8 mouse cellular contexts compared by ENCODE assay signal in genomic region chr15:83464083-83464904, GRCm38 (mm10). TPM values are rescaled to one million over a fixed set of nuclear protein-coding genes. Genes with fewer than 3 reads are reported as not detected.
DNase-seq lines count a peak whose midpoint lies in the region; ATAC-seq and TF ChIP-seq lines count a peak whose summit lies in the region.

TSS of gene Pacsin2 (minus strand) at chr15:83464606.

- peak within 1 kb of the TSS; percentile 92 for H3K9ac ChIP-seq in CH12.LX (ENCODE audit: insufficient read depth, low read depth)
- peak within 1 kb of the TSS; percentile 80 for H3K9ac ChIP-seq in forebrain, embryonic 12.5 days
- H3K9ac ChIP-seq in heart, postnatal 0 days (replicated peaks; ENCODE audit: low read depth, low read length) = peak within 1 kb of the TSS; percentile 81
- peak within 1 kb of the TSS; percentile 79 for H3K9ac ChIP-seq in liver, embryonic 16.5 days (ENCODE audit: low read depth, low read length)
- peak within 1 kb of the TSS; percentile 80 for H3K9ac ChIP-seq in neural tube, embryonic 13.5 days

- peaks cover 6 to 46% of the 10 kb centered on the region in 2 experiments for H3K4me1 ChIP-seq in CH12.LX (ENCODE audit: control insufficient read depth in 1 of 2, insufficient read depth in 2 of 2)
- H3K4me1 ChIP-seq in forebrain, embryonic 12.5 days = peaks cover 10% of the 10 kb centered on the region
- H3K4me1 ChIP-seq in heart, postnatal 0 days (ENCODE audit: control insufficient read depth, insufficient read depth) = peaks cover 16% of the 10 kb centered on the region
- H3K4me1 ChIP-seq in liver, embryonic 16.5 days (ENCODE audit: control insufficient read depth, low read depth, low read length) = peaks cover 26% of the 10 kb centered on the region
- H3K4me1 ChIP-seq in neural tube, embryonic 13.5 days (replicated peaks) = peaks cover 17% of the 10 kb centered on the region
- peaks cover 8% of the 10 kb centered on the region for H3K4me1 ChIP-seq in testis, adult 2 months (ENCODE audit: control insufficient read depth, insufficient read depth, low read length)

- TF ChIP-seq CTCF in CH12.LX (conservative IDR thresholded peaks at IDR 0.05 in 1 of 2, IDR thresholded peaks at IDR 0.05 in 1 of 2; ENCODE audit: low read depth in 2 of 2, low read length in 2 of 2) = no peak
- no peak for TF ChIP-seq CTCF in heart, postnatal 0 days (IDR thresholded peaks at IDR 0.05; ENCODE audit: low read depth)
- no peak for TF ChIP-seq CTCF in testis, adult 2 months (IDR thresholded peaks at IDR 0.05; ENCODE audit: control insufficient read depth, insufficient read depth, insufficient replicate concordance, low read depth, low read length)

- peak within 1 kb of the TSS; percentile 81 to 91 (median 88) for H3K4me3 ChIP-seq in CH12.LX (replicated peaks in 1 of 3; ENCODE audit: low read depth in 2 of 3, low read length in 2 of 3, poor library complexity in 1 of 3)
- peak within 1 kb of the TSS; percentile 81 for H3K4me3 ChIP-seq in forebrain, embryonic 12.5 days (replicated peaks)
- peak within 1 kb of the TSS; percentile 79 for H3K4me3 ChIP-seq in heart, postnatal 0 days (ENCODE audit: low read depth, low read length)
- peak within 1 kb of the TSS; percentile 77 for H3K4me3 ChIP-seq in liver, embryonic 16.5 days (ENCODE audit: low read depth, low read length)
- H3K4me3 ChIP-seq in neural tube, embryonic 13.5 days = peak within 1 kb of the TSS; percentile 73
- H3K4me3 ChIP-seq in testis, adult 2 months (ENCODE audit: control insufficient read depth, low read depth, low read length) = peak within 1 kb of the TSS; percentile 92

- H3K27me3 ChIP-seq in CH12.LX (replicated peaks) = no peaks in the 10 kb centered on the region
- no peaks in the 10 kb centered on the region for H3K27me3 ChIP-seq in forebrain, embryonic 12.5 days
- no peaks in the 10 kb centered on the region for H3K27me3 ChIP-seq in heart, postnatal 0 days (ENCODE audit: control insufficient read depth, insufficient read depth, low read length)
- no peaks in the 10 kb centered on the region for H3K27me3 ChIP-seq in liver, embryonic 16.5 days (ENCODE audit: control insufficient read depth, insufficient read depth, low read depth, low read length)
- no peaks in the 10 kb centered on the region for H3K27me3 ChIP-seq in neural tube, embryonic 13.5 days
- no peaks in the 10 kb centered on the region for H3K27me3 ChIP-seq in testis, adult 2 months (ENCODE audit: control insufficient read depth, insufficient read depth, low read length)

- 0 out of 2 replicates have a peak within 1 kb of the TSS, but pooled peaks have one; percentile 19 for H3K27ac ChIP-seq in CH12.LX (ENCODE audit: insufficient read depth, low read depth)
- H3K27ac ChIP-seq in forebrain, embryonic 12.5 days = peak within 1 kb of the TSS; percentile 46
- H3K27ac ChIP-seq in heart, postnatal 0 days (ENCODE audit: low read depth) = peak within 1 kb of the TSS; percentile 92
- peak within 1 kb of the TSS; percentile 81 for H3K27ac ChIP-seq in liver, embryonic 16.5 days (ENCODE audit: low read length)
- peak within 1 kb of the TSS; percentile 59 for H3K27ac ChIP-seq in neural tube, embryonic 13.5 days (replicated peaks)
- H3K27ac ChIP-seq in testis, adult 2 months (ENCODE audit: control insufficient read depth, insufficient read depth, low read depth, low read length) = peak within 1 kb of the TSS; percentile 89

- no peak for TF ChIP-seq EP300 in CH12.LX (IDR thresholded peaks at IDR 0.05; ENCODE audit: low read length)
- no peak for TF ChIP-seq EP300 in heart, postnatal 0 days (IDR thresholded peaks at IDR 0.05; ENCODE audit: low read depth)

- in situ Hi-C loops in CH12.LX (cut with MboI; ENCODE audit: low pct_ligation_motif_present, low pct_unique_long_range_greater_than_20kb, low sequenced_read_pairs) = no loop called here

- H3K4me2 ChIP-seq in CH12.LX (ENCODE audit: insufficient read depth, low read depth, poor library complexity, severe bottlenecking) = peak within 1 kb of the TSS; percentile 98
- H3K4me2 ChIP-seq in forebrain, embryonic 12.5 days = peak within 1 kb of the TSS; percentile 89
- H3K4me2 ChIP-seq in heart, postnatal 0 days (ENCODE audit: low read depth, low read length) = peak within 1 kb of the TSS; percentile 85
- H3K4me2 ChIP-seq in liver, embryonic 16.5 days (ENCODE audit: low read depth, low read length) = peak within 1 kb of the TSS; percentile 97
- peak within 1 kb of the TSS; percentile 86 for H3K4me2 ChIP-seq in neural tube, embryonic 13.5 days

- peaks cover 15% of the 10 kb centered on the region for H3K79me2 ChIP-seq in CH12.LX (replicated peaks; ENCODE audit: control insufficient read depth, extremely low read depth, insufficient read depth, poor library complexity, severe bottlenecking)

- ATAC-seq in forebrain, embryonic 12.5 days (ENCODE audit: low FRiP score) = peak; percentile 99
- peak; percentile 98 for ATAC-seq in heart, postnatal 0 days (ENCODE audit: insufficient read depth, low read depth)
- ATAC-seq in liver, embryonic 16.5 days (ENCODE audit: low read depth) = peak; percentile 99
- ATAC-seq in neural tube, embryonic 13.5 days (ENCODE audit: low read depth) = peak; percentile 98

- no peak for TF ChIP-seq RAD21 in CH12.LX (IDR thresholded peaks at IDR 0.05; ENCODE audit: low read depth, low read length)

- peak; percentile 98 for DNase-seq in CH12.LX (ENCODE audit: extremely low read depth)
- peak; percentile 98 for DNase-seq in c-Kit-positive CD71-positive TER-119-negative erythroid progenitor cells, embryonic 14.5 days (ENCODE audit: low read depth)
- peak; percentile 99 for DNase-seq in heart, postnatal 0 days (ENCODE audit: low spot score)
- DNase-seq in kidney, postnatal 4 days = peak; percentile 98 to 100

- under 1% methylated on average over 79 of the region's 88 CpGs for WGBS in forebrain, embryonic 12.5 days
- WGBS in heart, postnatal 0 days = under 1% methylated on average over 68 of the region's 88 CpGs
- under 1% methylated on average over 67 of the region's 88 CpGs for WGBS in liver, embryonic 16.5 days (ENCODE audit: insufficient replicate concordance)
- WGBS in neural tube, embryonic 13.5 days = under 1% methylated on average over 87 of the region's 88 CpGs

- no peaks in the 10 kb centered on the region for H3K9me3 ChIP-seq in CH12.LX (replicated peaks; ENCODE audit: low read length)
- H3K9me3 ChIP-seq in forebrain, embryonic 12.5 days = no peaks in the 10 kb centered on the region
- no peaks in the 10 kb centered on the region for H3K9me3 ChIP-seq in heart, postnatal 0 days (replicated peaks; ENCODE audit: control insufficient read depth, low read length)
- H3K9me3 ChIP-seq in liver, embryonic 16.5 days (replicated peaks; ENCODE audit: control insufficient read depth, low read length) = no peaks in the 10 kb centered on the region
- H3K9me3 ChIP-seq in neural tube, embryonic 13.5 days = no peaks in the 10 kb centered on the region

- dilution Hi-C loops in CH12.LX (cut with MboI; ENCODE audit: extremely low pct_ligation_motif_present, extremely low pct_unique_long_range_greater_than_20kb, low sequenced_read_pairs) = no loop called here

- TF ChIP-seq POLR2A in CH12.LX (IDR thresholded peaks at IDR 0.05; ENCODE audit: low read depth, low read length) = peak; percentile 84
- TF ChIP-seq POLR2A in testis, adult 2 months (IDR thresholded peaks at IDR 0.05; ENCODE audit: control insufficient read depth, low read depth, low read length) = peak; percentile 61

- H3K36me3 ChIP-seq in CH12.LX (replicated peaks in 1 of 2; ENCODE audit: control insufficient read depth in 1 of 2, insufficient read depth in 1 of 2, low read length in 1 of 2) = peaks cover 0 to 13% of the 10 kb centered on the region in 2 experiments
- no peaks in the 10 kb centered on the region for H3K36me3 ChIP-seq in forebrain, embryonic 12.5 days (replicated peaks)
- H3K36me3 ChIP-seq in heart, postnatal 0 days (replicated peaks; ENCODE audit: control insufficient read depth, insufficient read depth, low read length) = no peaks in the 10 kb centered on the region
- no peaks in the 10 kb centered on the region for H3K36me3 ChIP-seq in liver, embryonic 16.5 days (ENCODE audit: control insufficient read depth, insufficient read depth)
- H3K36me3 ChIP-seq in neural tube, embryonic 13.5 days = no peaks in the 10 kb centered on the region
- H3K36me3 ChIP-seq in testis, adult 2 months (ENCODE audit: control insufficient read depth, insufficient read depth, low read length) = no peaks in the 10 kb centered on the region; the same call in 1 of the 2 replicates

TF ChIP-seq in CH12.LX, 34 proteins besides CTCF, POLR2A, EP300 and RAD21 (continues in another document):
- TF ChIP-seq ZKSCAN1 (IDR thresholded peaks at IDR 0.05; ENCODE audit: borderline replicate concordance, low read depth, low read length) (no peak), NRF1 (IDR thresholded peaks at IDR 0.05; ENCODE audit: low read depth, low read length) (peak; percentile 24; the same call in 1 of the 2 replicates), ETS1 (conservative IDR thresholded peaks at IDR 0.05; ENCODE audit: low read depth, low read length) (no peak), KAT2A (IDR thresholded peaks at IDR 0.05; ENCODE audit: insufficient replicate concordance, low read length) (no peak), TBP (conservative IDR thresholded peaks at IDR 0.05; ENCODE audit: low read depth, low read length) (peak; percentile 94), MAX (IDR thresholded peaks at IDR 0.05; ENCODE audit: low read length) (no peak), ZNF384 (IDR thresholded peaks at IDR 0.05; ENCODE audit: low read depth, low read length) (peak; percentile 87), JUN (IDR thresholded peaks at IDR 0.05; ENCODE audit: insufficient read depth, low read depth, low read length) (no peak), MAFK (IDR thresholded peaks at IDR 0.05; ENCODE audit: insufficient replicate concordance, low read length) (no peak), CHD2 (IDR thresholded peaks at IDR 0.05; ENCODE audit: low read length) (peak; percentile 73), UBTF (IDR thresholded peaks at IDR 0.05; ENCODE audit: low read depth, low read length) (peak; percentile 87; the same call in 1 of the 2 replicates), TCF12 (IDR thresholded peaks at IDR 0.05; ENCODE audit: low read depth, low read length) (peak; percentile 77), BHLHE40 (IDR thresholded peaks at IDR 0.05; ENCODE audit: low read depth, low read length) (no peak)

RNA-seq across cellular contexts. Expression of gene Pacsin2, which starts in this region (rescaled TPM):
- total RNA-seq in CH12.LX (2012; rRNA removed) = 47.9 and 48.4 TPM in 2 replicates
- 53.6 and 53.7 TPM in 2 replicates for total RNA-seq in CH12.LX (2014; rRNA removed)
- 85.5 and 99.3 TPM in 2 replicates for polyA plus RNA-seq in CH12.LX (2012; ENCODE audit: insufficient read length, low read depth)
- polyA plus RNA-seq in forebrain, embryonic 12.5 days (2016; fragmentation: Nextera tagmentation; extraction: Ambion mirVana) = 37.0 and 40.7 TPM in 2 replicates
- total RNA-seq in heart, postnatal 0 days (2014; rRNA removed; ENCODE audit: low replicate concordance) = 65.0 and 78.0 TPM in 2 replicates
- polyA plus RNA-seq in heart, postnatal 0 days (2015; fragmentation: Nextera tagmentation; extraction: Ambion mirVana) = 53.0 and 63.3 TPM in 2 replicates
- 45.6 and 47.9 TPM in 2 replicates for polyA plus RNA-seq in liver, embryonic 16.5 days (2015; fragmentation: Nextera tagmentation; extraction: Ambion mirVana)
- polyA plus RNA-seq in neural tube, embryonic 13.5 days (2015; fragmentation: Nextera tagmentation; extraction: Ambion mirVana) = 29.6 and 32.2 TPM in 2 replicates
- polyA plus RNA-seq in testis, adult 2 months (2012; rRNA removed) = 103 and 108 TPM in 2 replicates

Comparison
In these comparisons a context has a peak if more than half of its experiments do, and no peak if none do; other contexts are left out.
1. Peak in every context shown above with its lines: DNase-seq, ATAC-seq, H3K4me3 ChIP-seq and H3K27ac ChIP-seq.
2. H3K27ac ChIP-seq: peak in every context shown above with its lines; median percentile 92 in heart, postnatal 0 days; 89 in testis, adult 2 months; 81 in liver, embryonic 16.5 days; 59 in neural tube, embryonic 13.5 days; 46 in forebrain, embryonic 12.5 days; 19 in CH12.LX.